Mouse (Mus musculus): ENCODE results near the gene Il4ra.

Il4ra gene

DNA sequence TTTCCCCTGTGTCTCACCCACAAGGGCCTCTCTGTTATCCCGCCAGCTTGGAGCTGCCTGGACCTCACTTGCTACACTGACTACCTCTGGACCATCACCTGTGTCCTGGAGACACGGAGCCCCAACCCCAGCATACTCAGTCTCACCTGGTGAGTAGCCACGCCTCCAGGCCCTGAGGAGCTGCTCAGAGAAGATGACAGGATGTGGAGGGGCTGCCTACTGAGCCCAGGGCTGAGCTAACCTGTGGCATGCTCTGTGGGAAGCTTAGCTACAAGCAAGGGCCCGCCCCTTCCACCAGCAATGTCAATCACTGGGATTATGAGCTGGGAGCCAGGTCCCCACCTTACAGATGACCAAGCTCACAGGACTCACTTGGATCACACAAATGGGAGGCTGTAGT, 73.3 kb downstream of the Il4ra start:
- in situ Hi-C loops (cut with MboI, MseI): loop anchor here (10.0 kb wide), 2 partner anchors 60 to 150 kb away; no protein-coding TSS in a partner anchor

DNA sequence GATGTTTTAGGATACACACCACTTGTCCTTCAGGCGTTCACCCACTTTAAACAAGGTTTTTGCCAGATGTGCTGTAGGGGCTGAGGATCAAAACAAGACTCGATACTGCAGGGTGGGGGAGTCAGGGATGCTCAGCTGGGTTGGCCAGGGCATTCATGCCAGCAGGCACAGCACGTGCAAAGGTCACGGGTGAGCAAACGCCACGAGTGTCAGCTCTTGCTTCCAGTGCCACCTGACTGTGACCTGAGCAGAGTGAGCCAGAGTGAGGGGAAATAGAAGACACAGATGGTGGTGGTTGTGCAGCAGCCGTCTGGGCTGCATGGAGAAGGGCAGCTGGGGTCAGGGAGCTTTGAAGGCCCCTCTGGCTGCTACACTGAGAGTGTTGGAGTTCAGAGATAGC, 73.9 kb downstream of the Il4ra start:
- in situ Hi-C loops (cut with MboI, MseI): loop anchor here (10.0 kb wide), 2 partner anchors 61 to 151 kb away; no protein-coding TSS in a partner anchor
